26 mouse cellular contexts compared by ENCODE assay signal in the genomic region with DNA sequence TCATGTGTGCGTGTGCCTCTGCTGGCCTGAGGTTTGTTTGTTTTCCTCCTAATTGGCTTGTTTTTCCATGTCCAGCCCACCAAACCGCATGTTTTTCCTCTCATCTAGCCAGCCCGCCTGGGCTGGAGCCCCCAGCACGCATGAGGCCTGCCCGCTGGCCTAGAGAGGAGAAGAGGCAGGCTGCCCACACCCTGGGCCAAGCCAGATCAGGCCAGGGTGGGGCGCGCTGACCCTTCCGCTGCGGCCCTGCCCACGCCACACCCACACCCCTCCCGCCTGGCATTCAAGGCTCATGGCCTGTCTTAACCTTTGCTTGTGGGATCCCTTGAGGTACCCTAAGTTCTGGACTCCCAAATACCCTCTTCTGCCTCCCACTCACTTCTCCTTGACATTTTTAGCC. TPM values are rescaled to one million over a fixed set of nuclear protein-coding genes. Genes with fewer than 3 reads are reported as not detected.
A peak's percentile ranks its signal among the peaks of the same experiment; 100 is the strongest.
DNase-seq lines count a peak whose midpoint lies in the region; ATAC-seq lines count a peak whose summit lies in the region.
"Had no signal": no experiment of that assay in that cellular context is flagged by ENCODE, and none has a peak within 500 bp of the region (broad histone marks: within the 10 kb centered on the region; RNA-seq: fewer than 3 reads in every experiment).

No protein-coding gene starts in this region.

- no peak overlapping the region for H3K4me2 ChIP-seq in hindbrain, embryonic 12.5 days (replicated peaks)
- H3K4me2 ChIP-seq in hindbrain, embryonic 14.5 days (replicated peaks), result no peak overlapping the region
- H3K4me2 ChIP-seq in midbrain, embryonic 13.5 days (replicated peaks), result no peak overlapping the region
- no peak overlapping the region for H3K4me2 ChIP-seq in intestine, embryonic 16.5 days (ENCODE audit: low read depth, low read length)
- H3K4me2 ChIP-seq: embryonic facial prominence, embryonic 13.5 days; forebrain, embryonic 15.5 days; heart, embryonic 11.5 days; limb, embryonic 12.5 days; liver, embryonic 11.5 days; midbrain, embryonic 11.5 days had no signal

- H3K27ac ChIP-seq in hindbrain, embryonic 12.5 days, result no peak overlapping the region
- H3K27ac ChIP-seq in hindbrain, embryonic 14.5 days, result no peak overlapping the region
- 0 out of 2 replicates have a peak overlapping the region, but pooled peaks have one; percentile 38 for H3K27ac ChIP-seq in midbrain, embryonic 10.5 days (replicated peaks)
- no peak overlapping the region for H3K27ac ChIP-seq in midbrain, embryonic 13.5 days
- H3K27ac ChIP-seq in intestine, embryonic 16.5 days (ENCODE audit: low read length), result no peak overlapping the region
- H3K27ac ChIP-seq: embryonic facial prominence, embryonic 13.5 days; forebrain, embryonic 15.5 days; layer of hippocampus, adult 2 months; limb, embryonic 12.5 days had no signal

- ATAC-seq in hindbrain, embryonic 12.5 days (ENCODE audit: low FRiP score), result no peak
- no peak for ATAC-seq in hindbrain, embryonic 14.5 days (ENCODE audit: low FRiP score)
- ATAC-seq in midbrain, embryonic 13.5 days, result no peak
- no peak for ATAC-seq in intestine, embryonic 16.5 days
- ATAC-seq: forebrain, embryonic 15.5 days; liver, postnatal 0 days had no signal

- H3K4me1 ChIP-seq in hindbrain, embryonic 12.5 days, result peaks cover 66% of the 10 kb centered on the region
- peaks cover 29% of the 10 kb centered on the region for H3K4me1 ChIP-seq in hindbrain, embryonic 14.5 days (replicated peaks; ENCODE audit: control insufficient read depth, insufficient read depth, low read length)
- H3K4me1 ChIP-seq in midbrain, embryonic 10.5 days, result peaks cover 76% of the 10 kb centered on the region
- peaks cover 60% of the 10 kb centered on the region for H3K4me1 ChIP-seq in midbrain, embryonic 13.5 days (replicated peaks)
- H3K4me1 ChIP-seq in intestine, embryonic 16.5 days (ENCODE audit: control insufficient read depth, insufficient read depth, low read length), result peaks cover 10% of the 10 kb centered on the region

- WGBS in hindbrain, embryonic 12.5 days, result 67% methylated on average over 10 of the region's 11 CpGs
- 74% methylated on average over 11 of the region's 11 CpGs for WGBS in hindbrain, embryonic 14.5 days
- WGBS in midbrain, embryonic 10.5 days, result 78% methylated on average over 11 of the region's 11 CpGs
- 79% methylated on average over 11 of the region's 11 CpGs for WGBS in midbrain, embryonic 13.5 days
- 85% methylated on average over 11 of the region's 11 CpGs for WGBS in intestine, embryonic 16.5 days

- no peak overlapping the region for H3K4me3 ChIP-seq in hindbrain, embryonic 12.5 days
- no peak overlapping the region for H3K4me3 ChIP-seq in hindbrain, embryonic 14.5 days (replicated peaks; ENCODE audit: low read length)
- H3K4me3 ChIP-seq in midbrain, embryonic 10.5 days, result no peak overlapping the region
- no peak overlapping the region for H3K4me3 ChIP-seq in midbrain, embryonic 13.5 days (replicated peaks)
- no peak overlapping the region for H3K4me3 ChIP-seq in intestine, embryonic 16.5 days (ENCODE audit: low read length)
- H3K4me3 ChIP-seq: embryonic facial prominence, embryonic 13.5 days; forebrain, embryonic 15.5 days; layer of hippocampus, adult 2 months; limb, embryonic 12.5 days had no signal

- 0 out of 2 replicates have a peak overlapping the region, but pooled peaks have one; percentile 3 for H3K9ac ChIP-seq in hindbrain, embryonic 12.5 days
- no peak overlapping the region; the same call in 1 of the 2 replicates for H3K9ac ChIP-seq in hindbrain, embryonic 14.5 days
- H3K9ac ChIP-seq in midbrain, embryonic 13.5 days (replicated peaks), result no peak overlapping the region
- no peak overlapping the region for H3K9ac ChIP-seq in intestine, embryonic 16.5 days (ENCODE audit: low read depth, low read length)
- H3K9ac ChIP-seq: embryonic facial prominence, embryonic 13.5 days; forebrain, embryonic 15.5 days; limb, embryonic 12.5 days; liver, postnatal 0 days had no signal

- H3K36me3 ChIP-seq in hindbrain, embryonic 12.5 days, result peaks cover 19% of the 10 kb centered on the region
- H3K36me3 ChIP-seq in hindbrain, embryonic 14.5 days (replicated peaks; ENCODE audit: control insufficient read depth, insufficient read depth), result 0 out of 2 replicates have a peak, but pooled peaks cover 11% of the 10 kb centered on the region
- H3K36me3 ChIP-seq in midbrain, embryonic 10.5 days, result peaks cover 98% of the 10 kb centered on the region
- H3K36me3 ChIP-seq in midbrain, embryonic 13.5 days, result peaks cover 48% of the 10 kb centered on the region
- H3K36me3 ChIP-seq in intestine, embryonic 16.5 days (ENCODE audit: control insufficient read depth, insufficient read depth, low read length), result no peaks in the 10 kb centered on the region
- H3K36me3 ChIP-seq: limb, embryonic 12.5 days had no signal

- peak; percentile 32 for DNase-seq in adrenal gland, postnatal 14 days
- DNase-seq in adrenal gland, adult 8-10 months, result no peak
- DNase-seq in hindbrain, embryonic 14.5 days (ENCODE audit: low spot score), result no peak
- no peak for DNase-seq in midbrain, embryonic 10.5 days (ENCODE audit: low spot score)
- peak; percentile 76 for DNase-seq in gastrocnemius, postnatal 25 days
- DNase-seq: cerebellum, adult 11-12 months; cerebellum, postnatal 36 days; embryo, embryonic 11 days; heart, adult 11 months; kidney, adult 9 months; liver, postnatal 0 days; lung, postnatal 10 days; right cerebral cortex, adult 18-20 months; thymus, adult 18-20 months; thymus, postnatal 36 days had no signal

- no peaks in the 10 kb centered on the region for H3K9me3 ChIP-seq in hindbrain, embryonic 12.5 days (replicated peaks)
- no peaks in the 10 kb centered on the region for H3K9me3 ChIP-seq in hindbrain, embryonic 14.5 days (ENCODE audit: control insufficient read depth, low read length)
- H3K9me3 ChIP-seq in midbrain, embryonic 10.5 days (replicated peaks), result no peaks in the 10 kb centered on the region
- H3K9me3 ChIP-seq in midbrain, embryonic 13.5 days, result no peaks in the 10 kb centered on the region
- no peaks in the 10 kb centered on the region for H3K9me3 ChIP-seq in intestine, embryonic 16.5 days (ENCODE audit: control insufficient read depth, low read length)
- H3K9me3 ChIP-seq: embryonic facial prominence, embryonic 13.5 days; forebrain, embryonic 15.5 days; limb, embryonic 12.5 days had no signal

- H3K27me3 ChIP-seq in hindbrain, embryonic 12.5 days, result no peaks in the 10 kb centered on the region; the same call in 1 of the 2 replicates
- no peaks in the 10 kb centered on the region for H3K27me3 ChIP-seq in hindbrain, embryonic 14.5 days (ENCODE audit: control insufficient read depth, insufficient read depth, low read length)
- H3K27me3 ChIP-seq in midbrain, embryonic 10.5 days (ENCODE audit: low read depth, poor library complexity, severe bottlenecking), result peaks cover 11% of the 10 kb centered on the region; the same call in 1 of the 2 replicates
- no peaks in the 10 kb centered on the region for H3K27me3 ChIP-seq in midbrain, embryonic 13.5 days
- 0 out of 2 replicates have a peak, but pooled peaks cover 5% of the 10 kb centered on the region for H3K27me3 ChIP-seq in intestine, embryonic 16.5 days (replicated peaks; ENCODE audit: control insufficient read depth, insufficient read depth, low read length)
- H3K27me3 ChIP-seq: forebrain, embryonic 15.5 days had no signal

RNA-seq across cellular contexts. Expression of a gene that starts 26.5 kb away (rescaled TPM):
- 3.5 and 6.9 TPM in 2 replicates for total RNA-seq in adrenal gland, postnatal 14 days (2021)
- total RNA-seq in adrenal gland, adult 8-10 months (2022), result 1 to 10 TPM; 3.8 to 5.6 (median 4.9) TPM
- 73.6 and 78.6 TPM in 2 replicates for polyA plus RNA-seq in hindbrain, embryonic 12.5 days (2016; fragmentation: Nextera tagmentation; extraction: Ambion mirVana)
- 127 and 130 TPM in 2 replicates for polyA plus RNA-seq in hindbrain, embryonic 14.5 days (2014; fragmentation: Nextera tagmentation; extraction: Ambion mirVana)
- polyA plus RNA-seq in midbrain, embryonic 10.5 days (2016; fragmentation: Nextera tagmentation; extraction: Ambion mirVana), result 23.2 and 31.4 TPM in 2 replicates
- polyA plus RNA-seq in midbrain, embryonic 13.5 days (2015; fragmentation: Nextera tagmentation; extraction: Ambion mirVana), result 81.6 and 92.1 TPM in 2 replicates
- total RNA-seq in gastrocnemius, postnatal 25 days (2021), result 10 to 100 TPM; 12.7 to 15.7 TPM
- 7.6 and 8.7 TPM in 2 replicates for polyA plus RNA-seq in intestine, embryonic 16.5 days (2015; fragmentation: Nextera tagmentation; extraction: Ambion mirVana)

RNA-seq across cellular contexts. Expression of a gene that starts 30.2 kb away (rescaled TPM):
- 61.2 and 63.2 TPM in 2 replicates for total RNA-seq in adrenal gland, postnatal 14 days (2021)
- 10 to 100 TPM; 41.4 to 50.9 (median 48.4) TPM for total RNA-seq in adrenal gland, adult 8-10 months (2022)
- 28.8 and 35.9 TPM in 2 replicates for polyA plus RNA-seq in hindbrain, embryonic 12.5 days (2016; fragmentation: Nextera tagmentation; extraction: Ambion mirVana)
- 19.2 and 21.8 TPM in 2 replicates for polyA plus RNA-seq in hindbrain, embryonic 14.5 days (2014; fragmentation: Nextera tagmentation; extraction: Ambion mirVana)
- 27.1 and 35.8 TPM in 2 replicates for polyA plus RNA-seq in midbrain, embryonic 10.5 days (2016; fragmentation: Nextera tagmentation; extraction: Ambion mirVana)
- polyA plus RNA-seq in midbrain, embryonic 13.5 days (2015; fragmentation: Nextera tagmentation; extraction: Ambion mirVana), result 27.6 and 32.7 TPM in 2 replicates
- 10 to 100 TPM; 33.5 to 34.7 TPM for total RNA-seq in gastrocnemius, postnatal 25 days (2021)
- polyA plus RNA-seq in intestine, embryonic 16.5 days (2015; fragmentation: Nextera tagmentation; extraction: Ambion mirVana), result 5.5 and 5.6 TPM in 2 replicates
- total RNA-seq: hematopoietic stem cell, adult 5-6 weeks had no signal

RNA-seq across cellular contexts. Expression of a gene that starts 33.1 kb away (rescaled TPM):
- 56.9 and 60.2 TPM in 2 replicates for total RNA-seq in adrenal gland, postnatal 14 days (2021)
- total RNA-seq in adrenal gland, adult 8-10 months (2022), result 100 to 1,000 TPM in 2 of 4 experiments, 10 to 100 TPM in 2; 81.8 to 130 (median 112) TPM
- 125 and 141 TPM in 2 replicates for polyA plus RNA-seq in hindbrain, embryonic 12.5 days (2016; fragmentation: Nextera tagmentation; extraction: Ambion mirVana)
- 39.9 and 40.6 TPM in 2 replicates for polyA plus RNA-seq in hindbrain, embryonic 14.5 days (2014; fragmentation: Nextera tagmentation; extraction: Ambion mirVana)
- 69.0 TPM in 2 replicates for polyA plus RNA-seq in midbrain, embryonic 10.5 days (2016; fragmentation: Nextera tagmentation; extraction: Ambion mirVana)
- 34.0 and 34.9 TPM in 2 replicates for polyA plus RNA-seq in midbrain, embryonic 13.5 days (2015; fragmentation: Nextera tagmentation; extraction: Ambion mirVana)
- total RNA-seq in gastrocnemius, postnatal 25 days (2021), result 10 to 100 TPM; 37.2 to 42.1 TPM
- polyA plus RNA-seq in intestine, embryonic 16.5 days (2015; fragmentation: Nextera tagmentation; extraction: Ambion mirVana), result 113 and 125 TPM in 2 replicates

RNA-seq across cellular contexts. Expression of a gene that starts 46.7 kb away (rescaled TPM):
- 30.1 and 34.1 TPM in 2 replicates for total RNA-seq in adrenal gland, postnatal 14 days (2021)
- 10 to 100 TPM; 35.0 to 44.4 (median 41.8) TPM for total RNA-seq in adrenal gland, adult 8-10 months (2022)
- polyA plus RNA-seq in hindbrain, embryonic 12.5 days (2016; fragmentation: Nextera tagmentation; extraction: Ambion mirVana), result 55.6 and 66.5 TPM in 2 replicates
- 57.5 and 60.5 TPM in 2 replicates for polyA plus RNA-seq in hindbrain, embryonic 14.5 days (2014; fragmentation: Nextera tagmentation; extraction: Ambion mirVana)
- polyA plus RNA-seq in midbrain, embryonic 10.5 days (2016; fragmentation: Nextera tagmentation; extraction: Ambion mirVana), result 86.4 and 91.5 TPM in 2 replicates
- 63.9 and 67.4 TPM in 2 replicates for polyA plus RNA-seq in midbrain, embryonic 13.5 days (2015; fragmentation: Nextera tagmentation; extraction: Ambion mirVana)
- total RNA-seq in gastrocnemius, postnatal 25 days (2021), result 10 to 100 TPM; 43.2 to 46.9 TPM
- 57.5 and 64.9 TPM in 2 replicates for polyA plus RNA-seq in intestine, embryonic 16.5 days (2015; fragmentation: Nextera tagmentation; extraction: Ambion mirVana)

RNA-seq across cellular contexts. Expression of a gene that starts 56.3 kb away (rescaled TPM):
- 106 and 110 TPM in 2 replicates for total RNA-seq in adrenal gland, postnatal 14 days (2021)
- total RNA-seq in adrenal gland, adult 8-10 months (2022), result 100 to 1,000 TPM; 113 to 133 (median 119) TPM
- polyA plus RNA-seq in hindbrain, embryonic 12.5 days (2016; fragmentation: Nextera tagmentation; extraction: Ambion mirVana), result 191 and 199 TPM in 2 replicates
- 271 and 274 TPM in 2 replicates for polyA plus RNA-seq in hindbrain, embryonic 14.5 days (2014; fragmentation: Nextera tagmentation; extraction: Ambion mirVana)
- 150 and 167 TPM in 2 replicates for polyA plus RNA-seq in midbrain, embryonic 10.5 days (2016; fragmentation: Nextera tagmentation; extraction: Ambion mirVana)
- polyA plus RNA-seq in midbrain, embryonic 13.5 days (2015; fragmentation: Nextera tagmentation; extraction: Ambion mirVana), result 270 and 278 TPM in 2 replicates
- total RNA-seq in gastrocnemius, postnatal 25 days (2021), result 10 to 100 TPM; 38.5 to 40.6 TPM
- 136 and 143 TPM in 2 replicates for polyA plus RNA-seq in intestine, embryonic 16.5 days (2015; fragmentation: Nextera tagmentation; extraction: Ambion mirVana)

Comparison
In these comparisons a context has a peak if more than half of its experiments do, and no peak if none do; other contexts are left out.
1. DNase-seq: peak in adrenal gland, postnatal 14 days (single experiment) and gastrocnemius, postnatal 25 days (single experiment); none in adrenal gland, adult 8-10 months (single experiment), hindbrain, embryonic 14.5 days (single experiment) and midbrain, embryonic 10.5 days (single experiment).